ENCODE assay signal across 38 mouse cellular contexts in genomic region chr19:12677812-12678211, GRCm38 (mm10). TPM values are rescaled to one million over a fixed set of nuclear protein-coding genes. Genes with fewer than 3 reads are reported as not detected.
"Had no signal": no experiment of that assay in that cellular context is flagged by ENCODE, and none has a peak within 500 bp of the region (broad histone marks: within the 10 kb centered on the region; RNA-seq: fewer than 3 reads in every experiment).

Gene Olfr1443, plus strand, starts transcription at chr19:12678112.

- H3K27ac ChIP-seq: limb, embryonic 10.5 days; limb, embryonic 12.5 days; limb, embryonic 13.5 days; limb, embryonic 15.5 days; liver, embryonic 12.5 days; liver, embryonic 13.5 days; liver, embryonic 14.5 days; liver, embryonic 15.5 days; lung, embryonic 15.5 days; macrophage; midbrain, embryonic 10.5 days; midbrain, embryonic 12.5 days; midbrain, embryonic 13.5 days; midbrain, embryonic 15.5 days; neural tube, embryonic 12.5 days had no signal

- DNase-seq: left cerebral cortex, postnatal 4 days; liver; liver, embryonic 13.5 days; liver, postnatal 0 days; lung, adult 18-20 months; lung, adult 2 months; lung, embryonic 14.5 days; lung, postnatal 10 days; lung, postnatal 14 days; lung, postnatal 36 days; lung, postnatal 4 days; midbrain, embryonic 14.5 days had no signal

- H3K4me1 ChIP-seq: limb, embryonic 10.5 days; limb, embryonic 12.5 days; limb, embryonic 13.5 days; limb, embryonic 15.5 days; liver, embryonic 12.5 days; liver, embryonic 13.5 days; liver, embryonic 15.5 days; lung, embryonic 15.5 days; megakaryocyte, embryonic 14.5 days; midbrain, embryonic 10.5 days; midbrain, embryonic 12.5 days; midbrain, embryonic 13.5 days; midbrain, embryonic 15.5 days; neural tube, embryonic 12.5 days had no signal

- H3K27me3 ChIP-seq: limb, embryonic 12.5 days; limb, embryonic 13.5 days; limb, embryonic 15.5 days; liver, embryonic 12.5 days; liver, embryonic 13.5 days; liver, embryonic 15.5 days; lung, embryonic 15.5 days; megakaryocyte, embryonic 14.5 days; midbrain, embryonic 12.5 days; midbrain, embryonic 13.5 days; midbrain, embryonic 15.5 days; neural tube, embryonic 12.5 days had no signal

- H3K4me3 ChIP-seq: limb, embryonic 10.5 days; limb, embryonic 12.5 days; limb, embryonic 13.5 days; limb, embryonic 15.5 days; liver, embryonic 12.5 days; liver, embryonic 13.5 days; liver, embryonic 15.5 days; lung, embryonic 15.5 days; megakaryocyte, embryonic 14.5 days; midbrain, embryonic 10.5 days; midbrain, embryonic 12.5 days; midbrain, embryonic 13.5 days; midbrain, embryonic 15.5 days; myocyte; neural tube, embryonic 12.5 days had no signal

- H3K36me3 ChIP-seq: limb, embryonic 10.5 days; limb, embryonic 12.5 days; limb, embryonic 13.5 days; limb, embryonic 15.5 days; liver, embryonic 12.5 days; liver, embryonic 13.5 days; liver, embryonic 15.5 days; lung, embryonic 15.5 days; midbrain, embryonic 10.5 days; midbrain, embryonic 12.5 days; midbrain, embryonic 13.5 days; midbrain, embryonic 15.5 days; neural tube, embryonic 12.5 days had no signal

RNA-seq across cellular contexts. Expression of gene Olfr1443, which starts in this region (rescaled TPM):
- polyA plus RNA-seq: limb, embryonic 10.5 days; limb, embryonic 11.5 days; limb, embryonic 12.5 days; limb, embryonic 13.5 days; limb, embryonic 14.5 days; limb, embryonic 15.5 days; liver, embryonic 11.5 days; liver, embryonic 12.5 days; liver, embryonic 13.5 days; liver, embryonic 14.5 days; liver, embryonic 15.5 days; liver, embryonic 16.5 days; liver, postnatal 0 days; lung, adult 2 months; lung, embryonic 14.5 days; lung, embryonic 15.5 days; lung, embryonic 16.5 days; lung, postnatal 0 days; macrophage; midbrain, embryonic 10.5 days; midbrain, embryonic 11.5 days; midbrain, embryonic 12.5 days; midbrain, embryonic 13.5 days; midbrain, embryonic 14.5 days; midbrain, embryonic 15.5 days; midbrain, embryonic 16.5 days; midbrain, postnatal 0 days; myocyte; neural tube, embryonic 11.5 days; neural tube, embryonic 12.5 days had no signal
